Mouse (Mus musculus): ENCODE results near the gene Kbtbd12. TPM values are rescaled to one million over a fixed set of nuclear protein-coding genes. Genes with fewer than 3 reads are reported as not detected.

Kbtbd12 gene
- polyA plus RNA-seq, 1 experiment from 2014 or later: 0.32 TPM

- H3K9ac ChIP-seq (ENCODE audit: low read depth, low read length): no peak overlapping the region
- no peak overlapping the region for H3K4me3 ChIP-seq (ENCODE audit: low read length)
- H3K4me1 ChIP-seq (ENCODE audit: control insufficient read depth, insufficient read depth, low read length): no peaks in the 10 kb centered on the region
- H3K9me3 ChIP-seq (ENCODE audit: control insufficient read depth, low read length): no peaks in the 10 kb centered on the region
- ATAC-seq: no peak
- H3K27me3 ChIP-seq (replicated peaks; ENCODE audit: control insufficient read depth, insufficient read depth, low read length): no peaks in the 10 kb centered on the region
- 36% methylated on average over 7 of the region's 7 CpGs for whole genome bisulfite sequencing
- H3K27ac ChIP-seq (ENCODE audit: low read length): no peak overlapping the region
- H3K4me2 ChIP-seq (ENCODE audit: low read depth, low read length): no peak overlapping the region
- no peaks in the 10 kb centered on the region for H3K36me3 ChIP-seq (ENCODE audit: control insufficient read depth, insufficient read depth, low read length)
Measured at GRCm38 (mm10) chr6:88566676-88567075, 71.1 kb downstream of the Kbtbd12 start.

DNA sequence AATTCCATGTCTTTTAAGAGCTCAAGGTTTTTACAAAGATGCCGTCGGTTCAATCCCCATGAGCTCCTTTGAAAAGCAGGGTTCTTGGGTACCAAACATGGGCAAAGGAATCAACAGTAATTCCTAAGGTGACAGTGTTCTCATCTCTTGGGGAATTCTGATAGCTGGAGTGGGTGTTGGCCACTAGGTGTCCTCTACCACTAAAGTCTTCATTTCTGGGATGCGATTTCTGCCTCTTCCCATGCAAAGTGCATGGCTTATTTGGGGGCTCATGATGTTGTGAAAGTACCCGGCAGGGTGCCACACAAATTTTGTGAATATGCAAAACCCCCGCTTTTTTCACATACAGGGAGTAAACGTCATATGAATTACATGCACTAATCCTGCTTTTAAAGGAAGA, 72.7 kb downstream of the Kbtbd12 start:
- Histone ChIP-seq H3K27ac (ENCODE audit: low read length) (no peak overlapping the region), H3K4me2 (ENCODE audit: low read depth, low read length) (no peak overlapping the region), H3K4me3 (ENCODE audit: low read length) (no peak overlapping the region), H3K9ac (ENCODE audit: low read depth, low read length) (no peak overlapping the region), H3K27me3 (replicated peaks; ENCODE audit: control insufficient read depth, insufficient read depth, low read length) (no peaks in the 10 kb centered on the region), H3K36me3 (ENCODE audit: control insufficient read depth, insufficient read depth, low read length) (no peaks in the 10 kb centered on the region), H3K4me1 (ENCODE audit: control insufficient read depth, insufficient read depth, low read length) (no peaks in the 10 kb centered on the region), H3K9me3 (ENCODE audit: control insufficient read depth, low read length) (no peaks in the 10 kb centered on the region)
- no peak for ATAC-seq
- WGBS: 31% methylated on average over 6 of the region's 6 CpGs

- 93% methylated on average over 4 of the region's 4 CpGs for WGBS
- no peak overlapping the region for H3K4me3 ChIP-seq (ENCODE audit: low read length)
Measured at GRCm38 (mm10) chr6:88560156-88560555, 77.6 kb downstream of the Kbtbd12 start.

DNA sequence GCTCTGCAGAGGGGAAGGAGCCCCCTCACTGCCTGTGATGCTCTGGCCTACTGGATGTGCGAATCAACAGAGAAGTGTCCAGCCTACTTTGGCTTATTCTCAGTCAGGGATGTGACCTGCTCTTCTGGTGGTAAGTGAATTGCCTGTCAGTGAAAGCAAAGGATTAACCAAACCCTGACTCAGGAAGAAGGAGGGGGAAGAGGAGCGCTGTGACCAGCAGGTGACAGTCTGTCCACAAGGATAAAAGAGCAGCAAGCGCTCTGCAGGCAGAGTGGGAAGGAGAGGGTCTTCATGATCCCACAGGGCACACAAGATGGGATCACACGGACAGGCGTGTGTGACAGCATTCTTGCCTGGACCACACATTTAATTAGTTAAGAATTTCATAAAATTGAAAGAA, 78.1 kb downstream of the Kbtbd12 start:
- no peaks in the 10 kb centered on the region for H3K9me3 ChIP-seq (ENCODE audit: control insufficient read depth, low read length)
- ATAC-seq: no peak
- H3K27me3 ChIP-seq (replicated peaks; ENCODE audit: control insufficient read depth, insufficient read depth, low read length): no peaks in the 10 kb centered on the region
- H3K9ac ChIP-seq (ENCODE audit: low read depth, low read length): no peak overlapping the region
- H3K27ac ChIP-seq (ENCODE audit: low read length): no peak overlapping the region
- H3K4me1 ChIP-seq (ENCODE audit: control insufficient read depth, insufficient read depth, low read length): no peaks in the 10 kb centered on the region
- no peak overlapping the region for H3K4me3 ChIP-seq (ENCODE audit: low read length)
- WGBS: 48% methylated on average over 5 of the region's 5 CpGs
- H3K4me2 ChIP-seq (ENCODE audit: low read depth, low read length): no peak overlapping the region
- no peaks in the 10 kb centered on the region for H3K36me3 ChIP-seq (ENCODE audit: control insufficient read depth, insufficient read depth, low read length)

More at GRCm38 (mm10) chr6:88560156-88560555, 77.6 kb downstream of the Kbtbd12 start:
- no peaks in the 10 kb centered on the region for H3K9me3 ChIP-seq (ENCODE audit: control insufficient read depth, low read length)
- H3K36me3 ChIP-seq (ENCODE audit: control insufficient read depth, insufficient read depth, low read length): no peaks in the 10 kb centered on the region
- ATAC-seq: no peak
- H3K4me2 ChIP-seq (ENCODE audit: low read depth, low read length): no peak overlapping the region
- no peaks in the 10 kb centered on the region for H3K27me3 ChIP-seq (replicated peaks; ENCODE audit: control insufficient read depth, insufficient read depth, low read length)
- no peak overlapping the region for H3K27ac ChIP-seq (ENCODE audit: low read length)
- H3K9ac ChIP-seq (ENCODE audit: low read depth, low read length): no peak overlapping the region
- no peaks in the 10 kb centered on the region for H3K4me1 ChIP-seq (ENCODE audit: control insufficient read depth, insufficient read depth, low read length)

DNA sequence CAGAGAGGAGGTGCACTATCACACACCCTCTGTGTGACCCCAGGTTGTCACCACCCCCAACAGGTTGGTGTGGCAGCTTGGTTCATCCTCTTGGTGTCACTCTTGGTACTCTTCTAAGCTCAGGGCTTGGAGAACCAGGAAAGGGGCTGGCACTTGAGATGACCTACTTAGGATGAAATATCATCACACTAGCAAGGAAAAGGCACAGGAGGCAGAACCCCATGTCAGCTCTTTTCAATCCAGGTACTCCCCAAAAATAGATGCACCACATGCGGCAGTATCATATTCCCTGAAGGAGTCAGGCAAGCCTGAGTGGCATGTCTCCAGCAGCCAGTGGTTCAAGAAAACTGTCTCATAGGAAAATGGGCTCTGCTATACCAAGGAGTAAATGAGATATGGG, 79.7 kb downstream of the Kbtbd12 start:
- no peak overlapping the region for H3K27ac ChIP-seq (ENCODE audit: low read length)
- no peak for ATAC-seq
- H3K4me3 ChIP-seq (ENCODE audit: low read length): no peak overlapping the region
- no peak overlapping the region for H3K4me2 ChIP-seq (ENCODE audit: low read depth, low read length)
- H3K4me1 ChIP-seq (ENCODE audit: control insufficient read depth, insufficient read depth, low read length): no peaks in the 10 kb centered on the region
- 74% methylated on average over 1 of the region's 1 CpGs for WGBS
- no peaks in the 10 kb centered on the region for H3K36me3 ChIP-seq (ENCODE audit: control insufficient read depth, insufficient read depth, low read length)
- no peaks in the 10 kb centered on the region for H3K9me3 ChIP-seq (ENCODE audit: control insufficient read depth, low read length)
- H3K27me3 ChIP-seq (replicated peaks; ENCODE audit: control insufficient read depth, insufficient read depth, low read length): no peaks in the 10 kb centered on the region
- H3K9ac ChIP-seq (ENCODE audit: low read depth, low read length): no peak overlapping the region

DNA sequence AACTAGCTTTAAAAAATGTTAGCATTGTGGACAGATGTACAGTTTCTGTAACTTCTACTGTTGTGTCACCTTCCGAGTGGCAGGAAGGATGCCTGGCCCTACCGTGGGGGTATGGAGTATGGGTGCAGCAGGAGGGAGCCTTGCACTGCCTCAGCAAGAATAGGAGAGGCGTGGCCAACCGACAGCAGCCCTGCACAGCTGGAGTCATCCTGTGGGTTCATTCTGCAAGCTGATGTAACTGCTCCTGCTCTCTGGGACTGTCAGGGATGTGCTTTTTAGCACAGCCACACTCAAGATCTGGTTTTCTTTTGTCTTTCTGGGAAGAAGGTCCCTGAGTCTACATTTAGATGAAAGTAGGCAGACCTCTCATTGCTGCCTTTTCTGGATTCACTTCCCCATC, 80.2 kb downstream of the Kbtbd12 start:
- Histone ChIP-seq H3K9me3 (ENCODE audit: control insufficient read depth, low read length) (no peaks in the 10 kb centered on the region), H3K4me1 (ENCODE audit: control insufficient read depth, insufficient read depth, low read length) (no peaks in the 10 kb centered on the region), H3K4me3 (ENCODE audit: low read length) (no peak overlapping the region), H3K27me3 (replicated peaks; ENCODE audit: control insufficient read depth, insufficient read depth, low read length) (no peaks in the 10 kb centered on the region), H3K36me3 (ENCODE audit: control insufficient read depth, insufficient read depth, low read length) (no peaks in the 10 kb centered on the region), H3K27ac (ENCODE audit: low read length) (no peak overlapping the region), H3K4me2 (ENCODE audit: low read depth, low read length) (no peak overlapping the region), H3K9ac (ENCODE audit: low read depth, low read length) (no peak overlapping the region)
- no peak for ATAC-seq
- WGBS: 23% methylated on average over 4 of the region's 4 CpGs

- H3K4me1 ChIP-seq (ENCODE audit: control insufficient read depth, insufficient read depth, low read length): no peaks in the 10 kb centered on the region
- H3K9me3 ChIP-seq (ENCODE audit: control insufficient read depth, low read length): no peaks in the 10 kb centered on the region
- no peak for ATAC-seq
- H3K4me3 ChIP-seq (ENCODE audit: low read length): no peak overlapping the region
- peaks cover 6% of the 10 kb centered on the region; the same call in 1 of the 2 replicates for H3K27me3 ChIP-seq (replicated peaks; ENCODE audit: control insufficient read depth, insufficient read depth, low read length)
- H3K9ac ChIP-seq (ENCODE audit: low read depth, low read length): no peak overlapping the region
- no peak overlapping the region for H3K27ac ChIP-seq (ENCODE audit: low read length)
- H3K4me2 ChIP-seq (ENCODE audit: low read depth, low read length): no peak overlapping the region
- 89% methylated on average over 2 of the region's 2 CpGs for WGBS
- H3K36me3 ChIP-seq (ENCODE audit: control insufficient read depth, insufficient read depth, low read length): no peaks in the 10 kb centered on the region
Measured at GRCm38 (mm10) chr6:88549916-88550315, 87.8 kb downstream of the Kbtbd12 start.

- Histone ChIP-seq H3K27me3 (replicated peaks; ENCODE audit: control insufficient read depth, insufficient read depth, low read length) (peaks cover 6% of the 10 kb centered on the region; the same call in 1 of the 2 replicates), H3K27ac (ENCODE audit: low read length) (no peak overlapping the region), H3K36me3 (ENCODE audit: control insufficient read depth, insufficient read depth, low read length) (no peaks in the 10 kb centered on the region), H3K4me3 (ENCODE audit: low read length) (no peak overlapping the region), H3K4me2 (ENCODE audit: low read depth, low read length) (no peak overlapping the region), H3K9ac (ENCODE audit: low read depth, low read length) (no peak overlapping the region), H3K4me1 (ENCODE audit: control insufficient read depth, insufficient read depth, low read length) (no peaks in the 10 kb centered on the region), H3K9me3 (ENCODE audit: control insufficient read depth, low read length) (no peaks in the 10 kb centered on the region)
- no peak for ATAC-seq
- WGBS: 31% methylated on average over 4 of the region's 4 CpGs
Measured at GRCm38 (mm10) chr6:88549137-88549814, 88.5 kb downstream of the Kbtbd12 start.

DNA sequence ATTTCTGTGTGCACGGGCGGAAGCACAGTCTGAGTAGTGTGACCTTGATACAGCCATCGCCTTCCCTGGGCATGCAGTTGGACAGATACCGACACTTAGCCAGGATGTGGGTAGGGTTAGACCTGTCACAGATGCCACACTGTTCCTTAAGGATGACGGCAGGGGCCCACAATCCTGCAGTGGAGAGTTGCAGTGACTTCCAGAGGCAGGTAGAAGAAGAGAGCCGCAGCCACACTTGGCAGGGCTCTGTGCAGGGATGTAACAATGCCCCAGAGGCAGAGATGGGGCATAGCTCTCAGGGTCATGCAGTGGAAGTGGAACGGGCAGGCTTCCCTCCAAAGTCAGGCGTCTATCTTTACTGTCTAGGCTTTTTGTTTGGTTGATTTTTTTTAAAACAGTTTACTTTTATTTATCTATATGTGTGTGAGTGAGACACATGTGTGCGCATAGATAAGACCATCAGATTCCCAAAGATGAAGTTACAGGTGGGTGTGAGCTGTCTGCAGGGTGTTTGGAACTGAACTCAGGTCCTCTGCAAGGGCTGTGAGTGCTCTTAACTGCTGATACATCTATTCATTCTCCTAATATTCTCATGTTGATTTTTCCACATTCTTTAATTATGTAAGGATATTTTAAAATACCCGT, 89.2 kb downstream of the Kbtbd12 start:
- no peak overlapping the region for H3K4me2 ChIP-seq (ENCODE audit: low read depth, low read length)
- no peak for ATAC-seq
- H3K27ac ChIP-seq (ENCODE audit: low read length): no peak overlapping the region
- WGBS: 79% methylated on average over 10 of the region's 10 CpGs
- no peaks in the 10 kb centered on the region for H3K9me3 ChIP-seq (ENCODE audit: control insufficient read depth, low read length)
- H3K4me3 ChIP-seq (ENCODE audit: low read length): no peak overlapping the region
- peaks cover 6% of the 10 kb centered on the region; the same call in 1 of the 2 replicates for H3K27me3 ChIP-seq (replicated peaks; ENCODE audit: control insufficient read depth, insufficient read depth, low read length)
- no peaks in the 10 kb centered on the region for H3K36me3 ChIP-seq (ENCODE audit: control insufficient read depth, insufficient read depth, low read length)
- H3K9ac ChIP-seq (ENCODE audit: low read depth, low read length): no peak overlapping the region
- no peaks in the 10 kb centered on the region for H3K4me1 ChIP-seq (ENCODE audit: control insufficient read depth, insufficient read depth, low read length)

All from intestine, embryonic 16.5 days (tissue).